Comparison of ENCODE assay signal across 24 mouse cellular contexts in the genomic region with DNA sequence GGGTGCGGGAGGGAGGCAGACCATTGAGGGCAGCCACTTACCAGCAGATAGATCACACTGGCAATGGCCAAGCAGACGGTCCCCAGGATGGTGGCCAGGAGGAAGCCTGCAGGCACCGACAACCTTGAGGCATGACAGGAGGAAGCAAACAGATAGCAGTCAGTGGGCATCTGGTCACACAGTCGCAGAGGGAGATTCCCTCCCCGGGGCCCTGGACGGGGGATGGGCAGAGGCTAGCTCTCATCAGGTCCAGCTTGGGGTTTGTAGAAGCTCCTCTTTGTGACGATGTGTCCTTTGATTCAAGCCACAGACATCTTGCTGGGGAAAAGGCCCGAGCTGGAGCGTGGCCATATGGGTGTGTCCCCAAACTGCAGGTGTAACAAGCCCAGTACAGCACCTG. TPM values are rescaled to one million over a fixed set of nuclear protein-coding genes. Genes with fewer than 3 reads are reported as not detected.
"Had no signal": no experiment of that assay in that cellular context is flagged by ENCODE, and none has a peak within 500 bp of the region (broad histone marks: within the 10 kb centered on the region; RNA-seq: fewer than 3 reads in every experiment).

No protein-coding gene starts in this region.

- H3K9ac ChIP-seq: liver, postnatal 0 days; lung, embryonic 15.5 days; midbrain, embryonic 12.5 days; neural tube, embryonic 13.5 days; neural tube, embryonic 15.5 days had no signal

- DNase-seq: liver, postnatal 0 days; lung, adult 2 months; lung, postnatal 14 days; lung, postnatal 36 days; midbrain, embryonic 14.5 days; retina, postnatal 1 day; right cerebral cortex, adult 18-20 months; right cerebral cortex, postnatal 25 days; right cerebral cortex, postnatal 4 days; spleen, adult 18-20 months; thymus, adult 18-20 months; thymus, postnatal 14 days had no signal

- H3K27ac ChIP-seq: lung, embryonic 15.5 days; macrophage; midbrain, embryonic 10.5 days; midbrain, embryonic 12.5 days; neural tube, embryonic 13.5 days; neural tube, embryonic 15.5 days had no signal

- ATAC-seq: liver, postnatal 0 days; lung, postnatal 0 days; midbrain, embryonic 16.5 days had no signal

- H3K4me2 ChIP-seq: lung, embryonic 15.5 days; midbrain, embryonic 12.5 days; neural tube, embryonic 13.5 days; neural tube, embryonic 15.5 days had no signal

- H3K9me3 ChIP-seq: lung, embryonic 15.5 days; midbrain, embryonic 10.5 days; midbrain, embryonic 12.5 days; neural tube, embryonic 13.5 days; neural tube, embryonic 15.5 days had no signal

- H3K27me3 ChIP-seq: lung, embryonic 15.5 days; midbrain, embryonic 12.5 days; neural tube, embryonic 13.5 days; neural tube, embryonic 15.5 days had no signal

- H3K4me3 ChIP-seq: lung, embryonic 15.5 days; midbrain, embryonic 10.5 days; midbrain, embryonic 12.5 days; myocyte; neural tube, embryonic 13.5 days; neural tube, embryonic 15.5 days had no signal

- H3K4me1 ChIP-seq: midbrain, embryonic 12.5 days; neural tube, embryonic 13.5 days; neural tube, embryonic 15.5 days had no signal

- H3K36me3 ChIP-seq: lung, embryonic 15.5 days; midbrain, embryonic 12.5 days; neural tube, embryonic 13.5 days; neural tube, embryonic 15.5 days had no signal

RNA-seq across cellular contexts. Expression of a gene that starts 4.3 kb away (rescaled TPM):
- total RNA-seq: megakaryocyte progenitor cell, adult 5-6 weeks had no signal
- polyA plus RNA-seq: liver, postnatal 0 days; lung, embryonic 15.5 days; lung, postnatal 0 days; macrophage; midbrain, embryonic 10.5 days; midbrain, embryonic 12.5 days; midbrain, embryonic 14.5 days; midbrain, embryonic 16.5 days; myocyte; neural tube, embryonic 13.5 days; neural tube, embryonic 15.5 days; stomach, embryonic 16.5 days had no signal

RNA-seq across cellular contexts. Expression of a gene that starts 6.6 kb away (rescaled TPM):
- polyA plus RNA-seq: myocyte had no signal

RNA-seq across cellular contexts. Expression of a gene that starts 34.4 kb away (rescaled TPM):
- polyA plus RNA-seq: macrophage; midbrain, embryonic 10.5 days; midbrain, embryonic 12.5 days; midbrain, embryonic 14.5 days; midbrain, embryonic 16.5 days; neural tube, embryonic 11.5 days had no signal
